Mouse (Mus musculus) CH12.LX (cell line): ENCODE measurements around the gene Nkd1.

Experiments used
- CHD2 ChIP-seq: IDR thresholded peaks from 2 replicates; pipeline ENCODE4 v1.6.1; 2011; ENCODE audit warnings: low read length, improper control_type of control experiment
- CTCF ChIP-seq, 2 experiments: IDR thresholded peaks in 1 of 2; conservative IDR thresholded peaks in 1 of 2; 2 replicates each; pipeline ENCODE4 v1.5.1; 2011 to 2012; ENCODE audit warnings: low read depth in 2 of 2, low read length in 2 of 2, improper control_type of control experiment in 1 of 2, inconsistent platforms in 1 of 2, mild to moderate bottlenecking in 1 of 2, moderate library complexity in 1 of 2
- EP300 ChIP-seq: IDR thresholded peaks from 2 replicates; pipeline ENCODE4 v1.6.1; 2011; ENCODE audit warnings: low read length, improper control_type of control experiment
- JUN ChIP-seq: IDR thresholded peaks from 2 replicates; pipeline ENCODE4 v1.6.1; 2011; ENCODE audit warnings: low read depth, mild to moderate bottlenecking, low read length, improper control_type of control experiment, moderate library complexity; ENCODE audit not compliant: insufficient read depth
- KAT2A ChIP-seq: IDR thresholded peaks from 2 replicates; pipeline ENCODE4 v1.6.1; 2012; ENCODE audit warnings: low read length, improper control_type of control experiment, inconsistent platforms; ENCODE audit not compliant: insufficient replicate concordance
- MAZ ChIP-seq: IDR thresholded peaks from 2 replicates; pipeline ENCODE4 v1.6.1; 2012; ENCODE audit warnings: low read depth, mild to moderate bottlenecking, inconsistent platforms, low read length, improper control_type of control experiment, moderate library complexity
- MXI1 ChIP-seq: IDR thresholded peaks from 2 replicates; pipeline ENCODE4 v1.6.1; 2011; ENCODE audit warnings: mild to moderate bottlenecking, low read depth, low read length, improper control_type of control experiment
- MYC ChIP-seq: IDR thresholded peaks from 2 replicates; pipeline ENCODE4 v1.6.1; 2011; ENCODE audit warnings: low read depth, mild to moderate bottlenecking, improper control_type of control experiment, low read length
- POLR2A ChIP-seq: IDR thresholded peaks from 2 replicates; pipeline ENCODE4 v1.6.1; 2011; ENCODE audit warnings: low read depth, mild to moderate bottlenecking, improper control_type of control experiment, low read length
- POLR2AphosphoS2 ChIP-seq: IDR thresholded peaks from 2 replicates; pipeline ENCODE4 v1.6.1; 2011; ENCODE audit warnings: low read depth, low read length, improper control_type of control experiment
- TCF12 ChIP-seq: IDR thresholded peaks from 2 replicates; pipeline ENCODE4 v1.6.1; 2014; ENCODE audit warnings: low read depth, mild to moderate bottlenecking, inconsistent platforms, low read length, improper control_type of control experiment
- USF1 ChIP-seq: IDR thresholded peaks from 2 replicates; pipeline ENCODE4 v1.6.1; 2014; ENCODE audit warnings: low read depth, mild to moderate bottlenecking, inconsistent platforms, low read length, improper control_type of control experiment
- USF2 ChIP-seq: conservative IDR thresholded peaks from 2 replicates; pipeline ENCODE4 v1.6.1; 2011; ENCODE audit warnings: low read depth, low read length, improper control_type of control experiment
- ZNF384 ChIP-seq: IDR thresholded peaks from 2 replicates; pipeline ENCODE4 v1.6.1; 2012; ENCODE audit warnings: low read depth, low read length, improper control_type of control experiment, inconsistent platforms

GRCm38 (mm10) chr8:88537081-88537480 is 15.9 kb downstream of the Nkd1 start:
- TF ChIP-seq ZNF384 (no peak), POLR2A (no peak), MXI1 (no peak), KAT2A (no peak), USF2 (no peak), JUN (no peak), USF1 (no peak), POLR2AphosphoS2 (no peak), EP300 (no peak), CTCF (conservative IDR thresholded peaks at IDR 0.05 in 1 of 2, IDR thresholded peaks at IDR 0.05 in 1 of 2; ENCODE audit: low read depth in 2 of 2, low read length in 2 of 2) (no peak), CHD2 (no peak), MAZ (no peak), TCF12 (no peak), MYC (no peak)
